Mouse (Mus musculus) retina, adult 2 months (tissue): ENCODE data around the gene Phlda2.

Experiments
- DNase-seq: peaks from one replicate; pipeline ENCODE4 v3.0.0-alpha.2; 2012; ENCODE audit warnings: low read depth, low spot score

The Phlda2 gene

GRCm38 (mm10) chr7:143503926-143504325 lies 976 bp upstream of the Phlda2 start:
- no peak for DNase-seq

GRCm38 (mm10) chr7:143501643-143502417 lies 1.1 kb downstream of the Phlda2 start:
- DNase-seq = no peak

- no peak for DNase-seq
Measured at GRCm38 (mm10) chr7:143500912-143501311, 2.0 kb downstream of the Phlda2 start.

GRCm38 (mm10) chr7:143498584-143498983 lies 4.4 kb downstream of the Phlda2 start:
- no peak for DNase-seq

GRCm38 (mm10) chr7:143495104-143495961 lies 7.6 kb downstream of the Phlda2 start:
- no peak for DNase-seq

GRCm38 (mm10) chr7:143493616-143494126 lies 9.3 kb downstream of the Phlda2 start:
- no peak for DNase-seq

- DNase-seq = no peak
Measured at GRCm38 (mm10) chr7:143489735-143490134, 13.2 kb downstream of the Phlda2 start.

GRCm38 (mm10) chr7:143482541-143482940 lies 20.4 kb downstream of the Phlda2 start:
- DNase-seq = no peak

GRCm38 (mm10) chr7:143481806-143482387 lies 21.1 kb downstream of the Phlda2 start:
- DNase-seq = no peak

- DNase-seq = no peak
Measured at GRCm38 (mm10) chr7:143480498-143480897, 22.5 kb downstream of the Phlda2 start.

GRCm38 (mm10) chr7:143477800-143478199 lies 25.1 kb downstream of the Phlda2 start:
- DNase-seq = no peak

- no peak for DNase-seq
Measured at GRCm38 (mm10) chr7:143476702-143477335, 26.1 kb downstream of the Phlda2 start.

GRCm38 (mm10) chr7:143475876-143476275 lies 27.1 kb downstream of the Phlda2 start:
- DNase-seq = no peak

GRCm38 (mm10) chr7:143474811-143475210 lies 28.1 kb downstream of the Phlda2 start:
- no peak for DNase-seq

GRCm38 (mm10) chr7:143473347-143474101 lies 29.4 kb downstream of the Phlda2 start, which contains the start of gene Slc22a18:
Gene Slc22a18, plus strand, starts transcription at chr7:143473736.
- DNase-seq = no peak

GRCm38 (mm10) chr7:143469946-143470345 lies 33.0 kb downstream of the Phlda2 start:
- DNase-seq = no peak

GRCm38 (mm10) chr7:143467714-143468113 lies 35.2 kb downstream of the Phlda2 start:
- DNase-seq = no peak

- DNase-seq = no peak
Measured at GRCm38 (mm10) chr7:143466099-143466677, 36.8 kb downstream of the Phlda2 start.

GRCm38 (mm10) chr7:143464811-143465560 lies 38.0 kb downstream of the Phlda2 start:
- DNase-seq = no peak
